Mouse (Mus musculus) limb, embryonic 12.5 days (tissue): ENCODE measurements around the gene Gm20388. TPM values are rescaled to one million over a fixed set of nuclear protein-coding genes. Genes with fewer than 3 reads are reported as not detected.

Experiments used
- ATAC-seq: fragments of 200-750 bp; cut with Nextera tagmentation; 2 replicates; pipeline ENCODE4 v1.8.0; 2017; ENCODE audit warnings: low read depth, moderate TSS enrichment; ENCODE audit not compliant: insufficient number of reproducible peaks, insufficient read depth, low FRiP score, low TSS enrichment
- H3K27ac ChIP-seq: fragments of 300-500 bp; sonication (generic); 2 replicates; pipeline ENCODE4 v1.5.1; 2016; ENCODE audit warnings: mild to moderate bottlenecking, moderate library complexity
- H3K27me3 ChIP-seq: fragments of 300-500 bp; sonication (generic); 2 replicates; pipeline ENCODE4 v1.6.1; 2016; ENCODE audit warnings: mild to moderate bottlenecking, moderate library complexity
- H3K36me3 ChIP-seq: fragments of 300-500 bp; sonication (generic); 2 replicates; pipeline ENCODE4 v1.6.1; 2016; ENCODE audit warnings: mild to moderate bottlenecking, moderate library complexity
- H3K4me1 ChIP-seq: fragments of 300-500 bp; sonication (generic); replicated peaks from 2 replicates; pipeline ENCODE4 v1.6.1; 2016
- H3K4me2 ChIP-seq: fragments of 300-500 bp; sonication (generic); 2 replicates; pipeline ENCODE4 v1.6.1; 2016; ENCODE audit warnings: mild to moderate bottlenecking, moderate library complexity
- H3K4me3 ChIP-seq: fragments of 300-500 bp; sonication (generic); replicated peaks from 2 replicates; pipeline ENCODE4 v1.5.1; 2016; ENCODE audit warnings: mild to moderate bottlenecking
- H3K9ac ChIP-seq: fragments of 300-500 bp; sonication (generic); replicated peaks from 2 replicates; pipeline ENCODE4 v1.6.1; 2016; ENCODE audit warnings: mild to moderate bottlenecking, moderate library complexity
- H3K9me3 ChIP-seq: fragments of 300-500 bp; sonication (generic); 2 replicates; pipeline ENCODE4 v1.6.1; 2016; ENCODE audit warnings: mild to moderate bottlenecking, moderate library complexity
- WGBS: fragments of 180-500 bp; shearing (Covaris S2); methylation state at CpG from one replicate; pipeline ENCODE4 v1.1.7; 2016; 5-methylcytosine and 5-hydroxymethylcytosine counted together
- polyA plus RNA-seq: library from polyadenylated mRNA; unstranded; fragments of >200 nt; fragmentation: Nextera tagmentation; extraction: Ambion mirVana; gene quantifications from 2 replicates; pipeline ENCODE4 v1.2.1, GENCODE M21; 2016

Gene Gm20388
- polyA plus RNA-seq, 1 experiment from 2014 or later = not detected

- WGBS = 79% methylated on average over 10 of the region's 10 CpGs
- no peaks in the 10 kb centered on the region for H3K27me3 ChIP-seq
- no peak overlapping the region for H3K9ac ChIP-seq
- peaks cover 12% of the 10 kb centered on the region for H3K4me1 ChIP-seq
- H3K4me2 ChIP-seq = no peak overlapping the region
- H3K27ac ChIP-seq = no peak overlapping the region
- no peak for ATAC-seq
- no peak overlapping the region for H3K4me3 ChIP-seq
- H3K9me3 ChIP-seq = no peaks in the 10 kb centered on the region
- H3K36me3 ChIP-seq = no peaks in the 10 kb centered on the region
Measured at GRCm38 (mm10) chr8:120042542-120043312, 132.1 kb downstream of the Gm20388 start.

GRCm38 (mm10) chr8:120044907-120045306, 134.3 kb downstream of the Gm20388 start:
- Histone ChIP-seq H3K9ac (no peak overlapping the region), H3K4me2 (no peak overlapping the region), H3K27me3 (no peaks in the 10 kb centered on the region), H3K4me1 (peaks cover 14% of the 10 kb centered on the region), H3K27ac (no peak overlapping the region), H3K9me3 (no peaks in the 10 kb centered on the region), H3K4me3 (no peak overlapping the region), H3K36me3 (no peaks in the 10 kb centered on the region)
- no peak for ATAC-seq
- 93% methylated on average over 8 of the region's 8 CpGs for WGBS

GRCm38 (mm10) chr8:120045471-120045870, 134.8 kb downstream of the Gm20388 start:
- Histone ChIP-seq H3K9ac (no peak overlapping the region), H3K4me2 (no peak overlapping the region), H3K36me3 (no peaks in the 10 kb centered on the region), H3K27ac (no peak overlapping the region), H3K27me3 (no peaks in the 10 kb centered on the region), H3K9me3 (no peaks in the 10 kb centered on the region), H3K4me3 (no peak overlapping the region), H3K4me1 (peaks cover 20% of the 10 kb centered on the region)
- 25% methylated on average over 5 of the region's 5 CpGs for WGBS
- no peak for ATAC-seq

- Histone ChIP-seq H3K27ac (peak overlapping the region; percentile 64), H3K9me3 (no peaks in the 10 kb centered on the region), H3K4me1 (peaks cover 28% of the 10 kb centered on the region), H3K4me3 (no peak overlapping the region), H3K9ac (0 out of 2 replicates have a peak overlapping the region, but pooled peaks have one; percentile 14), H3K27me3 (no peaks in the 10 kb centered on the region), H3K36me3 (no peaks in the 10 kb centered on the region), H3K4me2 (no peak overlapping the region)
- ATAC-seq = peak; percentile 64
- 54% methylated on average over 14 of the region's 14 CpGs for WGBS
Measured at GRCm38 (mm10) chr8:120046258-120047020, 135.8 kb downstream of the Gm20388 start.

GRCm38 (mm10) chr8:120049949-120050348, 139.3 kb downstream of the Gm20388 start:
- H3K4me3 ChIP-seq = no peak overlapping the region
- H3K36me3 ChIP-seq = no peaks in the 10 kb centered on the region
- no peak for ATAC-seq
- H3K4me1 ChIP-seq = peaks cover 35% of the 10 kb centered on the region
- H3K27ac ChIP-seq = no peak overlapping the region
- no peak overlapping the region for H3K4me2 ChIP-seq
- H3K9ac ChIP-seq = no peak overlapping the region
- WGBS = 62% methylated on average over 13 of the region's 13 CpGs
- no peaks in the 10 kb centered on the region for H3K27me3 ChIP-seq
- H3K9me3 ChIP-seq = no peaks in the 10 kb centered on the region

- H3K4me3 ChIP-seq = no peak overlapping the region
- H3K27me3 ChIP-seq = no peaks in the 10 kb centered on the region
- no peak overlapping the region for H3K27ac ChIP-seq
- no peak for ATAC-seq
- WGBS = 85% methylated on average over 10 of the region's 10 CpGs
- no peak overlapping the region for H3K9ac ChIP-seq
- no peaks in the 10 kb centered on the region for H3K9me3 ChIP-seq
- H3K4me1 ChIP-seq = peaks cover 35% of the 10 kb centered on the region
- no peaks in the 10 kb centered on the region for H3K36me3 ChIP-seq
- no peak overlapping the region for H3K4me2 ChIP-seq
Measured at GRCm38 (mm10) chr8:120050376-120050775, 139.7 kb downstream of the Gm20388 start.

- peaks cover 33% of the 10 kb centered on the region for H3K4me1 ChIP-seq
- H3K36me3 ChIP-seq = no peaks in the 10 kb centered on the region
- no peak overlapping the region for H3K9ac ChIP-seq
- H3K9me3 ChIP-seq = peaks cover 1% of the 10 kb centered on the region
- no peak overlapping the region for H3K27ac ChIP-seq
- no peak overlapping the region for H3K4me2 ChIP-seq
- WGBS = 35% methylated on average over 4 of the region's 4 CpGs
- no peak overlapping the region for H3K4me3 ChIP-seq
- ATAC-seq = no peak
- no peaks in the 10 kb centered on the region for H3K27me3 ChIP-seq
Measured at GRCm38 (mm10) chr8:120051006-120051405, 140.4 kb downstream of the Gm20388 start.

GRCm38 (mm10) chr8:120051908-120052307, 141.3 kb downstream of the Gm20388 start:
- H3K9me3 ChIP-seq = peaks cover 10% of the 10 kb centered on the region
- H3K27ac ChIP-seq = no peak overlapping the region
- no peak overlapping the region for H3K4me2 ChIP-seq
- H3K36me3 ChIP-seq = no peaks in the 10 kb centered on the region
- no peak for ATAC-seq
- H3K4me3 ChIP-seq = no peak overlapping the region
- no peak overlapping the region for H3K9ac ChIP-seq
- 70% methylated on average over 4 of the region's 4 CpGs for WGBS
- no peaks in the 10 kb centered on the region for H3K27me3 ChIP-seq
- peaks cover 24% of the 10 kb centered on the region for H3K4me1 ChIP-seq

- peaks cover 23% of the 10 kb centered on the region for H3K4me1 ChIP-seq
- no peaks in the 10 kb centered on the region for H3K36me3 ChIP-seq
- no peak overlapping the region for H3K9ac ChIP-seq
- H3K27me3 ChIP-seq = no peaks in the 10 kb centered on the region
- 75% methylated on average over 8 of the region's 8 CpGs for WGBS
- no peak overlapping the region for H3K4me2 ChIP-seq
- H3K9me3 ChIP-seq = peaks cover 10% of the 10 kb centered on the region
- no peak for ATAC-seq
- no peak overlapping the region for H3K27ac ChIP-seq
- H3K4me3 ChIP-seq = no peak overlapping the region
Measured at GRCm38 (mm10) chr8:120052318-120052717, 141.7 kb downstream of the Gm20388 start.

- ATAC-seq = no peak
- Histone ChIP-seq H3K27ac (no peak overlapping the region), H3K4me1 (peaks cover 22% of the 10 kb centered on the region), H3K27me3 (no peaks in the 10 kb centered on the region), H3K9ac (no peak overlapping the region), H3K4me2 (no peak overlapping the region), H3K4me3 (no peak overlapping the region), H3K9me3 (peaks cover 10% of the 10 kb centered on the region), H3K36me3 (no peaks in the 10 kb centered on the region)
- WGBS = 79% methylated on average over 3 of the region's 3 CpGs
Measured at GRCm38 (mm10) chr8:120054833-120055232, 144.2 kb downstream of the Gm20388 start.

- peaks cover 10% of the 10 kb centered on the region for H3K9me3 ChIP-seq
- ATAC-seq = no peak
- H3K4me1 ChIP-seq = peaks cover 4% of the 10 kb centered on the region; the same call in 1 of the 2 replicates
Measured at GRCm38 (mm10) chr8:120057078-120057477, 146.4 kb downstream of the Gm20388 start.

More at GRCm38 (mm10) chr8:120057078-120057477, 146.4 kb downstream of the Gm20388 start:
- Histone ChIP-seq H3K4me3 (no peak overlapping the region), H3K9ac (no peak overlapping the region), H3K4me2 (no peak overlapping the region), H3K27me3 (no peaks in the 10 kb centered on the region), H3K27ac (no peak overlapping the region), H3K36me3 (no peaks in the 10 kb centered on the region)
- 86% methylated on average over 2 of the region's 2 CpGs for WGBS
